Mouse (Mus musculus) embryonic facial prominence, embryonic 13.5 days (tissue): ENCODE measurements at regions not wholly inside any gene's neighbourhood (a gene's known extent, or its start where the extent isn't known, plus 50 kb on each side); places are given as distances from the start of the nearest gene placed in this dataset.

Experiments used
- ATAC-seq: fragments of 200-750 bp; cut with Nextera tagmentation; 2 replicates; pipeline ENCODE4 v1.8.0; 2017; ENCODE audit warnings: low read depth; ENCODE audit not compliant: insufficient number of reproducible peaks, insufficient read depth, low FRiP score, low TSS enrichment
- H3K27ac ChIP-seq: fragments of 300-500 bp; sonication (generic); 2 replicates; pipeline ENCODE4 v1.5.1; 2015; ENCODE audit warnings: moderate library complexity, mild to moderate bottlenecking, inconsistent platforms
- H3K27me3 ChIP-seq: fragments of 300-500 bp; sonication (generic); 2 replicates; pipeline ENCODE4 v1.6.1; 2015; ENCODE audit warnings: mild to moderate bottlenecking, inconsistent platforms
- H3K36me3 ChIP-seq: fragments of 300-500 bp; sonication (generic); 2 replicates; pipeline ENCODE4 v1.6.1; 2015; ENCODE audit warnings: mild to moderate bottlenecking, inconsistent platforms
- H3K4me1 ChIP-seq: fragments of 300-500 bp; sonication (generic); 2 replicates; pipeline ENCODE4 v1.6.1; 2015; ENCODE audit warnings: inconsistent platforms
- H3K4me2 ChIP-seq: fragments of 300-500 bp; sonication (generic); 2 replicates; pipeline ENCODE4 v1.6.1; 2015; ENCODE audit warnings: moderate library complexity, mild to moderate bottlenecking, inconsistent platforms
- H3K4me3 ChIP-seq: fragments of 300-500 bp; sonication (generic); 2 replicates; pipeline ENCODE4 v1.5.1; 2015; ENCODE audit warnings: mild to moderate bottlenecking, inconsistent platforms
- H3K9ac ChIP-seq: fragments of 300-500 bp; sonication (generic); 2 replicates; pipeline ENCODE4 v1.6.1; 2015; ENCODE audit warnings: mild to moderate bottlenecking, inconsistent platforms
- H3K9me3 ChIP-seq: fragments of 300-500 bp; sonication (generic); 2 replicates; pipeline ENCODE4 v1.6.1; 2016; ENCODE audit warnings: inconsistent platforms
- WGBS: fragments of 180-500 bp; shearing (Covaris S2); methylation state at CpG from one replicate; pipeline ENCODE4 v1.1.7; 2015; ENCODE audit warnings: mixed read lengths; 5-methylcytosine and 5-hydroxymethylcytosine counted together

GRCm38 (mm10) chr3:105227551-105227950 is 160.9 kb downstream of the 4930564D02Rik start:
- Histone ChIP-seq H3K9ac (no peak overlapping the region), H3K27me3 (0 out of 2 replicates have a peak, but pooled peaks cover 2% of the 10 kb centered on the region), H3K36me3 (no peaks in the 10 kb centered on the region), H3K9me3 (no peaks in the 10 kb centered on the region), H3K4me1 (no peaks in the 10 kb centered on the region), H3K4me2 (no peak overlapping the region), H3K4me3 (no peak overlapping the region), H3K27ac (no peak overlapping the region)
- ATAC-seq: no peak
- WGBS: 66% methylated on average over 1 of the region's 1 CpGs

GRCm38 (mm10) chr3:105228401-105228800 is 161.8 kb downstream of the 4930564D02Rik start:
- no peak overlapping the region for H3K4me3 ChIP-seq
- WGBS: 86% methylated on average over 3 of the region's 3 CpGs
- ATAC-seq: no peak

GRCm38 (mm10) chr3:105241048-105241447 is 174.4 kb downstream of the 4930564D02Rik start:
- Histone ChIP-seq H3K9me3 (no peaks in the 10 kb centered on the region), H3K36me3 (no peaks in the 10 kb centered on the region), H3K4me2 (no peak overlapping the region), H3K4me1 (no peaks in the 10 kb centered on the region), H3K9ac (no peak overlapping the region), H3K4me3 (no peak overlapping the region), H3K27me3 (no peaks in the 10 kb centered on the region), H3K27ac (no peak overlapping the region)
- WGBS: 39% methylated on average over 3 of the region's 3 CpGs
- no peak for ATAC-seq

More at GRCm38 (mm10) chr3:105228401-105228800, 161.8 kb downstream of the 4930564D02Rik start:
- no peak overlapping the region for H3K4me2 ChIP-seq
- H3K4me1 ChIP-seq: no peaks in the 10 kb centered on the region
- no peak overlapping the region for H3K9ac ChIP-seq
- H3K9me3 ChIP-seq: no peaks in the 10 kb centered on the region
- H3K27me3 ChIP-seq: 0 out of 2 replicates have a peak, but pooled peaks cover 2% of the 10 kb centered on the region
- H3K36me3 ChIP-seq: no peaks in the 10 kb centered on the region
- H3K27ac ChIP-seq: no peak overlapping the region

GRCm38 (mm10) chr3:105257096-105257495 is 190.5 kb downstream of the 4930564D02Rik start:
- H3K4me3 ChIP-seq: no peak overlapping the region
- H3K9me3 ChIP-seq: no peaks in the 10 kb centered on the region
- H3K27ac ChIP-seq: no peak overlapping the region
- H3K4me1 ChIP-seq: no peaks in the 10 kb centered on the region
- H3K36me3 ChIP-seq: no peaks in the 10 kb centered on the region
- 71% methylated on average over 2 of the region's 2 CpGs for WGBS
- no peak overlapping the region for H3K4me2 ChIP-seq
- no peak for ATAC-seq
- H3K27me3 ChIP-seq: no peaks in the 10 kb centered on the region
- H3K9ac ChIP-seq: no peak overlapping the region

GRCm38 (mm10) chr3:105275241-105275640 is 176.9 kb upstream of the Kcnd3 start:
- WGBS: 30% methylated on average over 4 of the region's 4 CpGs
- no peak overlapping the region for H3K9ac ChIP-seq
- H3K4me1 ChIP-seq: no peaks in the 10 kb centered on the region
- no peaks in the 10 kb centered on the region for H3K9me3 ChIP-seq
- H3K36me3 ChIP-seq: no peaks in the 10 kb centered on the region
- H3K27me3 ChIP-seq: no peaks in the 10 kb centered on the region
- no peak overlapping the region for H3K27ac ChIP-seq
- H3K4me2 ChIP-seq: no peak overlapping the region
- ATAC-seq: no peak
- no peak overlapping the region for H3K4me3 ChIP-seq

- ATAC-seq: no peak
- H3K4me3 ChIP-seq: no peak overlapping the region
- no peaks in the 10 kb centered on the region for H3K27me3 ChIP-seq
- no peaks in the 10 kb centered on the region for H3K36me3 ChIP-seq
- no peak overlapping the region for H3K9ac ChIP-seq
- H3K4me2 ChIP-seq: no peak overlapping the region
- H3K4me1 ChIP-seq: no peaks in the 10 kb centered on the region
- WGBS: 48% methylated on average over 5 of the region's 5 CpGs
- no peaks in the 10 kb centered on the region for H3K9me3 ChIP-seq
- H3K27ac ChIP-seq: no peak overlapping the region
Observed at GRCm38 (mm10) chr3:105280971-105281370, 171.2 kb upstream of the Kcnd3 start.

GRCm38 (mm10) chr3:105281686-105282085 is 170.4 kb upstream of the Kcnd3 start:
- H3K9ac ChIP-seq: no peak overlapping the region
- H3K4me2 ChIP-seq: no peak overlapping the region
- H3K4me1 ChIP-seq: no peaks in the 10 kb centered on the region
- H3K4me3 ChIP-seq: no peak overlapping the region
- no peaks in the 10 kb centered on the region for H3K27me3 ChIP-seq
- H3K27ac ChIP-seq: no peak overlapping the region
- WGBS: 90% methylated on average over 3 of the region's 3 CpGs
- H3K9me3 ChIP-seq: no peaks in the 10 kb centered on the region
- no peak for ATAC-seq
- no peaks in the 10 kb centered on the region for H3K36me3 ChIP-seq

- Histone ChIP-seq H3K4me1 (no peaks in the 10 kb centered on the region), H3K36me3 (no peaks in the 10 kb centered on the region), H3K4me2 (no peak overlapping the region), H3K4me3 (no peak overlapping the region), H3K27ac (no peak overlapping the region), H3K27me3 (no peaks in the 10 kb centered on the region), H3K9me3 (no peaks in the 10 kb centered on the region), H3K9ac (no peak overlapping the region)
- no peak for ATAC-seq
- WGBS: 79% methylated on average over 3 of the region's 3 CpGs
Observed at GRCm38 (mm10) chr3:105298273-105298672, 153.9 kb upstream of the Kcnd3 start.

- H3K4me3 ChIP-seq: no peak overlapping the region
- no peak overlapping the region for H3K27ac ChIP-seq
- no peak overlapping the region for H3K9ac ChIP-seq
- no peak for ATAC-seq
- 16% methylated on average over 7 of the region's 7 CpGs for WGBS
- no peaks in the 10 kb centered on the region for H3K36me3 ChIP-seq
- no peaks in the 10 kb centered on the region for H3K4me1 ChIP-seq
- H3K4me2 ChIP-seq: no peak overlapping the region
- no peaks in the 10 kb centered on the region for H3K27me3 ChIP-seq
- H3K9me3 ChIP-seq: no peaks in the 10 kb centered on the region
Observed at GRCm38 (mm10) chr3:105300693-105301548, 151.2 kb upstream of the Kcnd3 start.

GRCm38 (mm10) chr3:105307676-105308075 is 144.5 kb upstream of the Kcnd3 start:
- H3K36me3 ChIP-seq: no peaks in the 10 kb centered on the region
- no peaks in the 10 kb centered on the region for H3K4me1 ChIP-seq
- H3K4me2 ChIP-seq: no peak overlapping the region
- H3K27ac ChIP-seq: no peak overlapping the region
- 53% methylated on average over 2 of the region's 2 CpGs for WGBS
- H3K9me3 ChIP-seq: no peaks in the 10 kb centered on the region
- ATAC-seq: no peak
- no peak overlapping the region for H3K9ac ChIP-seq
- no peak overlapping the region for H3K4me3 ChIP-seq
- no peaks in the 10 kb centered on the region for H3K27me3 ChIP-seq

GRCm38 (mm10) chr3:105309020-105309419 is 143.1 kb upstream of the Kcnd3 start:
- no peak for ATAC-seq
- WGBS: 81% methylated on average over 2 of the region's 2 CpGs

GRCm38 (mm10) chr3:105353268-105353667 is 98.9 kb upstream of the Kcnd3 start:
- H3K27me3 ChIP-seq: no peaks in the 10 kb centered on the region
- WGBS: 91% methylated on average over 4 of the region's 4 CpGs

More at GRCm38 (mm10) chr3:105309020-105309419, 143.1 kb upstream of the Kcnd3 start:
- Histone ChIP-seq H3K4me3 (no peak overlapping the region), H3K9me3 (no peaks in the 10 kb centered on the region), H3K4me2 (no peak overlapping the region), H3K4me1 (no peaks in the 10 kb centered on the region), H3K36me3 (no peaks in the 10 kb centered on the region), H3K27me3 (no peaks in the 10 kb centered on the region), H3K27ac (no peak overlapping the region), H3K9ac (no peak overlapping the region)

More at GRCm38 (mm10) chr3:105353268-105353667, 98.9 kb upstream of the Kcnd3 start:
- no peak overlapping the region for H3K27ac ChIP-seq
- no peaks in the 10 kb centered on the region for H3K36me3 ChIP-seq
- H3K4me3 ChIP-seq: no peak overlapping the region
- H3K9ac ChIP-seq: no peak overlapping the region
- ATAC-seq: no peak
- no peaks in the 10 kb centered on the region for H3K4me1 ChIP-seq
- no peaks in the 10 kb centered on the region for H3K9me3 ChIP-seq
- no peak overlapping the region for H3K4me2 ChIP-seq
